Mouse (Mus musculus) urinary bladder, postnatal 25 days (tissue): ENCODE data around the gene Kdf1.

Experiments used
- DNase-seq: peaks from one replicate; pipeline ENCODE4 v3.0.0; 2022; ENCODE audit warnings: low spot score

Kdf1 gene

GRCm38 (mm10) chr4:133518601-133519368 lies at the start of gene Kdf1:
TSS of gene Kdf1 (plus strand) at chr4:133518963.
- DNase-seq: peak; percentile 63

GRCm38 (mm10) chr4:133469122-133469521 lies 49.6 kb upstream of the Kdf1 start:
- no peak for DNase-seq

- no peak for DNase-seq
Measured at GRCm38 (mm10) chr4:133471135-133471821, 47.5 kb upstream of the Kdf1 start.

GRCm38 (mm10) chr4:133473833-133474232 lies 44.9 kb upstream of the Kdf1 start:
- DNase-seq: no peak

- peak; percentile 99 for DNase-seq
Measured at GRCm38 (mm10) chr4:133479458-133480184, 39.1 kb upstream of the Kdf1 start, which contains the start of gene Tent5b. TSS of gene Tent5b (plus strand) at chr4:133480132.

- DNase-seq: no peak
Measured at GRCm38 (mm10) chr4:133480185-133480537, 38.6 kb upstream of the Kdf1 start.

- no peak for DNase-seq
Measured at GRCm38 (mm10) chr4:133480754-133481153, 38.0 kb upstream of the Kdf1 start.

- DNase-seq: no peak
Measured at GRCm38 (mm10) chr4:133481488-133481887, 37.3 kb upstream of the Kdf1 start.

GRCm38 (mm10) chr4:133482479-133482878 lies 36.3 kb upstream of the Kdf1 start:
- no peak for DNase-seq

GRCm38 (mm10) chr4:133484266-133485025 lies 34.3 kb upstream of the Kdf1 start:
- DNase-seq: peak; percentile 67

- DNase-seq: no peak
Measured at GRCm38 (mm10) chr4:133485691-133486425, 32.9 kb upstream of the Kdf1 start.

GRCm38 (mm10) chr4:133486673-133487357 lies 31.9 kb upstream of the Kdf1 start:
- no peak for DNase-seq

GRCm38 (mm10) chr4:133488619-133489392 lies 30.0 kb upstream of the Kdf1 start:
- DNase-seq: no peak

- DNase-seq: no peak
Measured at GRCm38 (mm10) chr4:133489489-133490245, 29.1 kb upstream of the Kdf1 start.

GRCm38 (mm10) chr4:133491800-133492199 lies 27.0 kb upstream of the Kdf1 start:
- no peak for DNase-seq

- DNase-seq: no peak
Measured at GRCm38 (mm10) chr4:133493895-133494294, 24.9 kb upstream of the Kdf1 start.

GRCm38 (mm10) chr4:133494432-133494831 lies 24.3 kb upstream of the Kdf1 start:
- DNase-seq: peak; percentile 96

- no peak for DNase-seq
Measured at GRCm38 (mm10) chr4:133494867-133495266, 23.9 kb upstream of the Kdf1 start.

- no peak for DNase-seq
Measured at GRCm38 (mm10) chr4:133495711-133496110, 23.1 kb upstream of the Kdf1 start.
